Mouse (Mus musculus): ENCODE results near the gene Ryr3.

Ryr3 gene

DNA sequence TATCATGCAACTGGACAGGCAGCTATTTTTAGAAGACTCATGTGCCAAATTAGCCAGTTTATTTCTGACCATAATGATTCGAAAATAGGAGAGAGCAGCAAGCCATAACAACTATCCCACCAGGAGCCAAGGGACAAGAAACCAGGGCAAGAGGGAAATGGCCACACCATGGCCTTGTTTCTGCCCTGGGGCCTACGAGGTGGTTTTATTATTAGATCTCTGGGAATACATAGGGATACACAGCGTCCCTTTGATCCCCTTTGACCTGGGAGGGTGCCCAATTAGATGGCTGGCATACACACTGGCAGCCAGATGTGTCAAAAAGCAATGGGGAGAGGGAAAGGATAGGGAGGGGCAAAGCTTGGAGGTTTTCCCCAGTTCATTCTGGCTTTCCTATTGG, 563.1 kb downstream of the Ryr3 start:
- DNase-seq (ENCODE audit: low spot score in 2 of 2): no peak

DNA sequence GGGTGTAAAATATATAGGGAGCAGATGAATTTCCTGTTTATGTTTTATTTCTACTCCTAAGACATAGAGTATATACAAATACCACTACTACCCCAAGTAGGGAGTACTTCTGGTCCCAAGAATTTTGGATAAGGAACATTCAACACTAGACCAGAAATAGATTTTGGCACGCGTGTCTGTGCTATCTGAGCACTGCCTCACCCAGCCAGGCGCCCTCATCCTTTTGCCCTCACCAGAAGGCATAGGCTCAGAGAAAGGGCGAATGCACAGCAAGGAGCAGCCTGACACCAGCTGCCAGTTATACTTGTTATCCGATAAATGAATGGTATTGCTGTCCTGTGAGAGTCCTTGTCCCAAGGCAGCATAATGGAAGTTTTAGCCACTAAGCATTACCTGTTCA, 579.7 kb downstream of the Ryr3 start:
- DNase-seq (ENCODE audit: low spot score in 2 of 2): no peak

DNA sequence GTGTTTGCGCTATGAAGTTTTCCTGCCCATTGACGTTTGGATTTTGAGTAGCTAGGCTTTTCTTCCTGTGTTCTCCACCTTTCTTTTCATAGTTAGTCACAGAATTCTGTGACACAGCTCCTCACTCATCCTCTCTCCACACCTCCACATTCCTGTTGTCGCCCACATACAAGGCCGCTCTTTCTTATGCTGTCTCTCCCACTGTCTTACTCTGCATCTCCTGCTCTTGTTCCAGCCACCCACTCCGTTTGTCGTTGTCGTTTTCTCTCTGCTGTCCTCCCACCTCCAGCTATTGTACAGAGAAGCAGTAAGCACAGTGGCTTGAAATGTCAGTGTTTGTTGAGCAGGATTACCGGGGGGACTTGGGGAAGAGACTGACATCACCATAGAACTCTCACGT, 584.4 kb downstream of the Ryr3 start:
- no peak for DNase-seq (ENCODE audit: low spot score in 2 of 2)

DNA sequence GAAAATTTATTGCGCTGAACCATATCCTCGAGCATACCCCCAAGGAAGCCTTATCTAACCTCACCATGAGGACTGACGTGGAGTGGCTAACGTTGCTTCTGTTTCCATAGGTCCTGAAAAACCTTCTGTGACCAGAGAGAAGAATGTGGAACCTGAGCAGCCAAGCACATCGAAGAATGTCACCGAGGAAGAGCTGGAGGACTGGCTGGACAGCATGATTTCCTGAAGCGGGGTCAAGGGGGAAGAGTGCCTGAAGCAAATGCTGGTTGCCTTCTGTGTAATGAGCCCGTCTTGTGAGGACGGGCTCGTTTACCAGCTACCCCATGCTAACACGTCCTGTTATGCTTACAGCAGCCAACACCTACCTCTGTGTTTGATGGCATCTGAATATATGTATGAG, 586.2 kb downstream of the Ryr3 start:
- no peak for DNase-seq (ENCODE audit: low spot score in 2 of 2)

DNA sequence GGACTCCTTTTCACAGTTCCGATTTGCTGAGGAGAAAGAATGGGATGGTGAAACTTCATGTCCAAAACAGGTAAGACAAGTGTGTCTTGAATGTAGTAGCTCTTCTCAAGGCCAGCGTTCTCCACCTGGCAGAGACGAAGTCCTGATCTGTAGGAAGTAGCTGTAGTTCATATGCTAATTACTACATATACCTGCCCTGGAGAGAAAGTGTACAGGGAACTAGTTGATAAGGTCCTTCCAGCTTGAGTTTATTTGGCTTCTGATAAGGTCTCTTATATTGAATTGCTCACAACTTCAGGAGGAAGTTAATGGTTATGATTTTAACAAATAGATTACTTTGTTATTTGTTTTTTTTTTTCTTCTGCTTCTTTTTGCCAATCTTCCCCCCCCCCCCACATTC, 591.7 kb downstream of the Ryr3 start:
- DNase-seq (ENCODE audit: low spot score in 2 of 2): no peak

DNA sequence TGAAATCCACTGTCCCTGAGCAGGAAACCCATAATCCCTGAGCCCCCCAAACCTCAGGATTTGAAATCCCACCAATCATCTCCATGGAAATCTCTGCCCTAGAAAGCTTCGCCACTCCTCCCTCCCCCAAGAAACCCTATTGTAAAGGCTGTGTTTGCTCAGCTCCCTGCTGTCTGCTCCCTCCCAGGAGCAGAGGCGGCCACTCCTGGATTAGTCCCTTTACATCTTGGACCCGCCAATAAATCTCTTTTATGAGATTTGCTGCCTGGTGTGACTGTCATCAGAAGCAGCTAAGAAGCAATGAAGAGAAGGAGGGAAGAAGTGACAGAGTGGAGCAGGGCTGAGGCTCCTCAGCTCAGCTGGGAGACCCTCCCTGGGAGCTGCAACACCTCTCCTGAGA, 599.7 kb downstream of the Ryr3 start:
- DNase-seq (ENCODE audit: low spot score in 2 of 2): no peak

DNA sequence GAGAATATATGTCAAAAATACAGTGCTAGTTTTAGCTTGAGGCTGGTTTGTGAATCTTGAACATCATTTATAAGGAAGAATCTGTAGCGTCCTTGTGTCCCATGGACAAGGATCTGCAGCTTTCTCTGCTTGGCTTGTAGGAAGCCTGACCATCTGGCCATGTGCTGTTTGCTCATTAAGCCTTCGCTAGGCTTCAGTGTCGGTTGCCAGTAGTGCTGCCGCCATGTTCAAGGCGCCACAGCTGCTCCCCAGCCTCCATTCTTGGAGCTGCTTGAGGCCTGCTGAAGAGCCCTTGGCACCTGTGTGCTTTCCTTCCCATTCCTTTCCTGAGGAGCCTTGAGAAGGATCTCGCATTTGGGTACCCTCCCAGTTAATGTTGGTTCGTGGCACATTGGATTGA, 602.5 kb downstream of the Ryr3 start:
- no peak for DNase-seq (ENCODE audit: low spot score in 2 of 2)

DNA sequence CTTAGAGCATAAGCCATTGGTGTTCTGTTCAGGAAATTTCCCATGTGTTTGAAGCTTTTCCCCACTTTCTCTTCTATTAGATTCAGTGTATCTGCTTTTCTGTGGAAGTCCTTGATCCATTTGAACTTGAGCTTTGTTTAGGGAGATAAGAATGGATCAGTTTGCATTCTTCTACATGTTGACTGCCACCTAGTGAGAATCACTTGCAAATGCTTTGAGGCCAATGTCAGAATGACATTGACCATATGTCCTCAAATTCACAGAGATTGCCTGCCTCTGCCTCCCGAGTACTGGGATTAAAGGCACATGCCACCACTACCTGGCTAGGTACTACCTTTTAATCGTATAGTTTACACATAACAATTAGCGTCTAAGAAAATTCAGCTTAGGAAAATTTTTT, 604.3 kb downstream of the Ryr3 start:
- DNase-seq (ENCODE audit: low spot score in 2 of 2): no peak

DNA sequence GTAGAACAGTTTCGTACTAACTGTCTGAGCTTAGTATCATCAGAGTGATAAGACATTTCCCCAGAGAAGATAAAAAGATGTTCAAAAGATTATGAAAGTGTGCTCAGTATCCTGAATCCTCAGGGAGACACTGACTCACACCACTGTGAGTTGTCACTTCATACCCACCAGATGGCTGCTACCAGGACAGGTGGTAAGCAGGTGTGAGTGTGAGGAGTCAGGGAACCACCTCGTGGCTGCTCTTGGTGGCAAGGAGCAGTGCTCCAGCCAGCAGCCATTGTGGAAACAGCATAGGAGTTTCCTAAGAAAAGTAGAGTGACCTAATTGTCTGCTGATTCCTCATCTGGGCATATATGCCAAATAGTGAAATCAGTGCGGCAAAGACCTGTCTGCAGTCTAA, 610.4 kb downstream of the Ryr3 start:
- no peak for DNase-seq (ENCODE audit: low spot score in 2 of 2)

DNA sequence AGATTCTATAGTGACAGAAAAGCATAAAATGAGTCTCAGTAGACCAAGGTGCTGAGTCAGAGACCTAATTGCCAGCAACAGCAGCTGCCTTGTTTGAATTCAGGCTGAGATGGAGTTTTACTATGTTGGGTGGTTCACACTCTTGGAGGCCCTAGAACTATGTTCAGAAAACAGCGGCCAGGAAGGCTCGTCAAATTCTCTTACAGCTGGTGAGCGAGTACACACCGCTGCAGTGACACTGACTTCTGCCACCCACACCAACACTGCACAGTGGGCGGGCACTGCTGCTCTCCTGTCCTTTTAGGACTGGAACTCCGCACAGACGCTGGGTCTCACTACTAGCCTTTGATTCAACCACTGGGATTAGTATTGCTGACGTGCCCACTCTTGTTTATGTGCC, 614.4 kb downstream of the Ryr3 start:
- DNase-seq (ENCODE audit: low spot score in 2 of 2): no peak

DNA sequence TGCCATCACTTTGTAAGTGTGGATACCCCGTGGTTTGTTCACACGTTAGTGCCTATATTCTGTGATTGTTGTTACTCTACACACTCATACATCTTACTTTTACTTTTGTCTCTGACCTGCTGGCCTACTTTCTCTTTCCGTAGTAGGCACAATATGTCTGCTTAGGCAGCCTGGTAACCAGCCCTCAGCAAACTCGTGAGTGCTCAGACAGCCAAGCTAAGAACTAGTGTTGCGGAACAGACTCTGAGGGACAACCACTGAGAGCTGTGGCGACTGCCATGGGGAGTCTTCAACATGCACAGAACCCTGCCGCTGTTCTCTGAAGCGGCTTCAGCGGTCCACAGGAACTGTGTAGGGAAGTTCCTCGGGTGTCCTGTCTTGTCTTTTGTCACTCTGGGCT, 616.7 kb downstream of the Ryr3 start:
- DNase-seq (ENCODE audit: low spot score in 2 of 2): no peak

DNA sequence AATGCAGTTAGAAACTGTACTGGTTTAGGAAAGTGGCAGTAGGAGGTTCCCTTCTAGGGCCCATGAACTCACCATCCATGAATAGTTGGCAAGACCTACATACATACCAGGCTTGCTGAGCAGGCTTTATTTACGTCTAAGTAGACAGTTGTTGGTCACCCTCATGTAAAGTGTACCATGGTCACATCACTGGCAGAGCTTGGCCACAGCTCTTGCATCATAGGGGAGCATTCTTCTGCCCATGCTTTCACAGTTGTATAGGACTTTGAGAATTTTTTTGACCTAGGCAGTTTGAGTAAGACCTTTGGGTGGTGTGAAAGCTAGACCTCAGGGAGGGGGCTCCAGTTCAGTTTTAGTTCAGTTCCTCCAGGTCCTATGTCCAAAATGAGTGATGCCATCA, 619.8 kb downstream of the Ryr3 start:
- DNase-seq (ENCODE audit: low spot score in 2 of 2): no peak

DNA sequence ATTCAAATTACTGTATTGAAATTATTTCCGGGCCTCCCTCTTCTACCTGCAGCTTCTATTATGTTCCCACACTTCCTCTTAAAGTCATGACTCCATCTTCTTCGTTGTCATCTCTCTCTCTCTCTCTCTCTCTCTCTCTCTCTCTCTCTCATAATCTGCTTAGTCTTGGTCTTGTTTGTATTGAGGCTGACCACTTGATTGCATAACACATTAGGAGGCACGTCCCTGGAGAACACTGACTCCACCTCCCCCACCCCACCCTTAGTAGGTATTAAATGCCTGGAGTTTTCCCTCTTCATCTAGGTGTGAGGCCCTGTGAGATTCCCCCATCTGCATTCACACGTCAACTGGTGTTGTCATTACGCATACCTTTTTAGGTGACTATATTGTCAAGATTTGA, 620.5 kb downstream of the Ryr3 start:
- DNase-seq (ENCODE audit: low spot score in 2 of 2): no peak

DNA sequence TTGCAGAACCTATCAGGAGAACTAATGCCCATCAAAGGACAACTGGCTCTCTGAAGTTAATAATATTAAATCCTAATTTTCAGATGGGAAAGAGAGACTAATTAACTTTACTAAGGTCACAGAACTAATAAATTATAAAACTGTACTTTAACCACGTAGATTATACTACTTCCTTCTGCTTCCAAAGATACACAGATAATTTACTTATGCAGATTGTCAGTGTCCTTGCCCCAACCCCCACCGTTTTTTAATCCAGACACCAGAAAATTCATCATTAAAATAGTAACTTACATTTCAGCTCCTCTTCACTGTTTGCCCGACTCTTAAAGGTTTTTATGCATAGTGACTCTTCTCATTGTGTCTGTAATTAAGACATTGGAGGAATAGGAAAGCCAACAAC, 621.1 kb downstream of the Ryr3 start:
- no peak for DNase-seq (ENCODE audit: low spot score in 2 of 2)

DNA sequence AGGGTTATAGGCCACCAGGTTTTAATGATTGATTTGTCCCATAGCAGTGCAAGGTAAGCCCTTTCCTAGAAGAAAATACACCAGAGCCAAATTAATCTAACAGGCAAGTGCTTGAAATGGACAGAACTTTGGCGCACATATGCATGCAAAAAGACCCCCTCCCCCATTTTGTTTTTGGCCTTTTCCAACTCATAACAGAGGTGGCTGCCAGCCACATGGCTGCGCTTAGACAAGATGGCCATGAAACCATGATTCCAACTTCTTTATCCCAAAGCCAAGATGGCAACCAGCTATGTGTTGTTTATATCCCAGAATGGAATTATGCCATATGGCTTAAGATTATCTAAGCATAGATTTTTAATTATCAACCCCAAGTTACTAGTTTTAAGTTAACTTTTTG, 623.1 kb downstream of the Ryr3 start:
- DNase-seq (ENCODE audit: low spot score in 2 of 2): no peak

DNA sequence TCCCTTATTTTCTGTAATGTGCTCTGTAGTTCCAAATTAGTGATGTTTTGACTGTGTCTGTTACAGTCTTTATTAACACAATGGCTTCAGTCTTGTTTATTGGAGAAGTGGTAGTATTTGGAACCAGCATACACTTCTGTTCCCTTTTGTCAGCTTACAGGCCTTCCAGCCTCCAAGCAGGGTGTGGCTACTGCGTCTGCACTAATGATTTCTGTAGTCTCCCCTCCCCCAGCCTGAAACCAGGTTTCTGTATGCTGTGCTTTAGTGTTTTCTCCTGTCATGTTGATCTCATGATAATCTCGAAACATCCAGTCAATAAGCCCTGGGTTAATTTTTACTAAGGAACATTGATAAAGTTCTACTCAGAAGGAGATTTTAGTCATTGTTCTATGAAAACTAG, 623.6 kb downstream of the Ryr3 start:
- DNase-seq (ENCODE audit: low spot score in 2 of 2): no peak

DNA sequence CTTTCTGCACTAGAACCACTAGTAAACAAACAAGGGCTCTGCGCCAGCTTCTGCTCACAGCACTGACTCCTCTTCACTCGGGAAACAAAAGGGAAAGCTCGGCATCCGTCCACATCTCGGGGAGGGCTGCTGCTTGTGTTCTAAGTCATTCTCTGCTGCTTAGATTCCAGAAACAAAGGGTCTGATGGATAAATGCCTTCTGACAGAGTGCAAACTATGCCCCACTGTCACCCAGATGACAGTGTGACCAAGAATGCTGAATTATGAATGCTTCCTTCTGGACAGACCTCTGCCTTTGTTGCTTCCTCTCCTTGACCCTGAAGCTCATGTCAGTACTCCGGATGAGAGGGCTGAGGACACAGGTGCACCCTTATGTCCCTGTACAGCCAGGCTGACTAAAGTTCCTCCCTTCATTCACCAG, 625.4 kb downstream of the Ryr3 start:
- DNase-seq (ENCODE audit: low spot score in 2 of 2): peak; percentile 58 to 71

DNA sequence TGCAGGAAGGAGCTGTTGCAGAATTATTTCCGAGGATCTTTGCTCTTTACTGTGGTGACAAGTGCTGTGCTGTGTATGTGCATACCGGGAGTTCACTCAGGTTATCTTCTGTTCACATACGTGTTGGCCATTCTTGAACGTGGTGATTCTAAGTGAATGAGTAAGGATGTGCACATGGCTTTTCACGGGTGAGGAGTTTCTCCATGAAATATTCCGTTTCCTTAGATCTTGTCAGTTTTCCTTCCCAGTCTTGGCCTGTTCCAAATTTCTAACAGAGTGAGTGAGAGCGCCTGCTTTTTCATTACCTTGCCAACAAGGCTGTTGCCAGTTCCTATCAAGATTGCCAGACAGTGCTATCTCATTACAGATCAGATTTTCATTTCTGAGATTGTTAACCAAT, 625.9 kb downstream of the Ryr3 start:
- DNase-seq (ENCODE audit: low spot score in 2 of 2): no peak
